Mouse (Mus musculus) left cerebral cortex, postnatal 14 days (tissue): ENCODE measurements around the gene Hdac9. TPM values are rescaled to one million over a fixed set of nuclear protein-coding genes. Genes with fewer than 3 reads are reported as not detected.

Experiments used
- DNase-seq, 2 experiments: peaks; one replicate each; pipeline ENCODE4 v3.0.0; 2021 to 2022; ENCODE audit warnings: low spot score in 2 of 2, mixed read lengths in 1 of 2
- intact Hi-C: fragments of 180-260 bp; cut with DNase I; formaldehyde crosslinking; loops from one replicate; pipeline ENCODE4 v1.15.1; 2025
- total RNA-seq, 2 experiments: library from RNA; stranded (reverse); gene quantifications; 2 replicates each; pipeline ENCODE4 v1.2.3; 2021

Gene Hdac9
- total RNA-seq, 2 experiments from 2014 or later: 58.3 to 62.2 TPM

DNA sequence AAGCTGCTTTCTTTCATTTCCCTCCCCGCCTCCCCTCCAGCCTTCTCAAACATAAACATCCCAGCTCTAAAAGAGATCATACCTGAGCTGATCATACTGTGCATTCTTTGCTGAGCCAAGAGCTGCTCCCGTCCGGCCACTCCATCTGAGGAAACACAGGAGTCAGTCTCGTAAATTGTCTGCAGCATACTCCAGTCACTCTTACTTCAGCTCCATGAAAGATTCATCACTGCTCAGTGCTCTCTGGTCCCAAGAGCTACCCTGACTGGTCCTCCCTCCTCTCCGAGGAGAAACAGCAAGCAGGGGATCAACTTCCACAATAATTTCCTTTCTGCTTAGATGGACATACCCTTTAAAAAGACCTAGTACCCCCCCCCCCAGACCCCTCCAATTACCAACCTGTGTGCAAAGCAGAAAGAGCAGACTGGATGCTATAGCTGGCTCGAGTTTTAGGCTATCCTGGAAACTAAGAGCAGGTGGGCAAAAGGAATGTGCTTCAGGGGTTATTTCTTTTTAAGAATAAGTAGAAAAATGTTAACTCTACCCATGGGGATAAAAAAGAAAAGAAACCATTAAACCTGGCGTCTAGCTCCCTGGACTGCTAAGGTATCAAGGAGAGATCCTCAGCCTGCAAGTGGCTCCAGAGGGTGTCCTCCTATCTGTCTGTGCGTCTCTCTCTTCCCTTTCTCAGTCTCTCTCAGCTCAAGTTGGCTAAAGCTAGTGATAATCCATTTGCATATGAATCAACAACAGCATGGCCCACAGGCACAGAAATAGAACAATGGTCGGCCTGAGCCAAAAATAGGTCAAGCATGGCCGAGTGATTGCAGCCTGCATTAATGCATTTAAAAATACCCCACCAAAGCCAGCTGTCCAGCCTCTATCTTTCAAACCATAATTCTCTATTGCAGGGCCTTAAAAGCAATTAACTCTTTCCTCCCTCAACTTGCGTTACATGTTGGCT, 388.4 kb downstream of the Hdac9 start:
- peak; percentile 61 to 63 for DNase-seq
- intact Hi-C loops: loop anchor here (2.0 kb wide), 1 partner anchor 30 kb away; no protein-coding TSS in a partner anchor

GRCm38 (mm10) chr12:34527761-34528160, 389.1 kb downstream of the Hdac9 start:
- DNase-seq: no peak
- intact Hi-C loops: loop anchor here (2.0 kb wide), 1 partner anchor 29 kb away; no protein-coding TSS in a partner anchor

DNA sequence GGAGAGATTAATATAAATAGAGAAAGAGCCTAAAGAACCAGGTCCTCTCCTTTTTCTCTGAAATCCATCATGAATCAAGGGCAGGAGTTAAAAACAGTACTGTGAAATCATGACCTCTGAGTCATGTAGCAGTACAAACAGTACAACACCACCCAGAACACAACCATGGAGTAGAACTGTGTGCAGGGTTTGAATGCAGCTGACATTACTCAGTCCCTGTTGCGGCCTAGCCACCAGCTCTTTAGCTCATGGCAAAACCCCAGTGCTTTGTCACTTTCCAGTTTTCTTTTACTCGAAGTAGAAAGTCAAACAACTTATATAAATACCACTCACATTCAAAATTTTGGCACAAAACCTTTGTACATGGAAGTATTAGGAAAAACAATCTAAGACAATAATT, 395.4 kb downstream of the Hdac9 start:
- intact Hi-C loops: no loop called here
- no peak for DNase-seq

GRCm38 (mm10) chr12:34516769-34517562, 399.9 kb downstream of the Hdac9 start:
- intact Hi-C loops: no loop called here
- no peak for DNase-seq

GRCm38 (mm10) chr12:34506345-34506744, 410.6 kb downstream of the Hdac9 start:
- DNase-seq: no peak

GRCm38 (mm10) chr12:34498751-34499626, 417.9 kb downstream of the Hdac9 start:
- intact Hi-C loops: loop anchor here (2.0 kb wide), 1 partner anchor 30 kb away; no protein-coding TSS in a partner anchor
- no peak for DNase-seq

More at GRCm38 (mm10) chr12:34506345-34506744, 410.6 kb downstream of the Hdac9 start:
- intact Hi-C loops: no loop called here

DNA sequence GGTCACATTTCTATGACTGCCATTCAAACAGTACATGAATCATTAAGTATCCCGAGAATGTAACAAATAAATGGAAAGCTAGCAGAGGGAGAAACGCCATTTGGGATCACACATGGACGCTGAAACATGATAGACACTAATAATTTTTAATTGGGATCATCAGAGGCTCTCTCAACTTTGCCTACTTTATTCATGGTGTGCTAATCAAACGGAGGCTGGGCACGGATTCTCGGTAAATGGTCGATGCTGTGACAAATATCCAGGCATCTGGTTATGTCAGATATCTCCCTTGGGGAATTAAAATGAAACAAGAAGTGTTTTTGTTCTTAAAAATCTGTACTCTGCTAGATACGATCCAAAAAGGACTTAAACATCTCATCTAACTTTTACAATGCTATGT, 418.6 kb downstream of the Hdac9 start:
- DNase-seq: no peak
- intact Hi-C loops: loop anchor here (2.0 kb wide), 1 partner anchor 30 kb away; no protein-coding TSS in a partner anchor

DNA sequence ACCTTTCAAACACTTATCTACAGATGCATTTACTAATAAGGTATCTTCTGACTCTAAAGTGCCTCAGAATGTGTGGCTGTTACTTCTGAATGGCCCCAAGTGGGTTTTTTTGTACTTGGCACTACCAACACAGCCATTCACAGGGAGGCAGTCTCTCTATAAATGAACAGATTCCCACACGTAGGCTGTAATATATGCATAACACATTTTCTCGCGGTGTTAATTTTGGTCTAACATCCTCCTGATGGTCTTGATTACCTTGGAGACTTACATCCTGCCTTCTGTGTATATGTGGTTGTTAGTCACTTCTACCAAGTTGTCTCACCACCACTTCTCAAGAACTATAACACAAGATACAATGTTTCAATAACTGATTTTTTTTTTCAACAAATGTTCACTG, 419.2 kb downstream of the Hdac9 start:
- intact Hi-C loops: loop anchor here (2.0 kb wide), 1 partner anchor 31 kb away; no protein-coding TSS in a partner anchor
- DNase-seq: peak; percentile 35 to 74

DNA sequence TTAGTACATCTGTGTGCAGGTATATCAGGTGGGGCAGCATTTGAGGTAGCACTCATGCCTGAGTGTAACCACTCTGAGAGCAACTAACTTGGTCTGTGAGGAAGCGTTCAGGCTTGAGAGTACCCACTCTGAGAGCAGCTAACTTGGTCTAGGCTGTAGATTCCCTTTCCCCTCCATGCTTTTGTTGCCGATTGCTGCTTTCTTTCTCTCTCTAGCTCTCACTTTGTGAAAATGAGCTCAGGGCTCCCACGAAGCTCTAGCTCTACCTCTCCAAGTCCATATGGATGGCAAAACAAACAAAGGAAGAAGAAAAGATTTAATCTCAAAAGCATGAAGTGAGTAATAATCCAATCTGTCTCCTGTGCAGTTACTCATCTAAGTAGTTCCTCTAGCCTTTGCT, 421.0 kb downstream of the Hdac9 start:
- intact Hi-C loops: no loop called here
- DNase-seq: peak in 1 of 2 experiments; percentile 18

DNA sequence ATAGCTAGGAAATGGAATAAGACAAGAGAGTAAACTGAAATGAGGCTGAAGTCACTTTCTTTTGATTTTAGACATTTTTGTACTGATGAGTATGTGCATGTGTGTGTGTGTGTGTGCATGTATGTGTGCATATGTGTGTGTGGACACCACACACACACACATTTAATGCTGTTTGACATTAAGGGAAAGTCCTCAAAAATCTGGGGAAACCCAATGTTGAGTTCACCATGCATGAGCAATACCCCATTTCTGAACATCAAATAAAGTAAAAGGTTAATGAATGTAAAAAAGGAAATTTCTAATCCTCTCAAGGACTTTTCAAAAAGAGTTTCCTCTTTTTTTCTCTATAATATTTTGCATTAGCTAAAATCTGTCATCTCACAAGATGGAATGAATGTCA, 427.3 kb downstream of the Hdac9 start:
- intact Hi-C loops: no loop called here
- DNase-seq: no peak

DNA sequence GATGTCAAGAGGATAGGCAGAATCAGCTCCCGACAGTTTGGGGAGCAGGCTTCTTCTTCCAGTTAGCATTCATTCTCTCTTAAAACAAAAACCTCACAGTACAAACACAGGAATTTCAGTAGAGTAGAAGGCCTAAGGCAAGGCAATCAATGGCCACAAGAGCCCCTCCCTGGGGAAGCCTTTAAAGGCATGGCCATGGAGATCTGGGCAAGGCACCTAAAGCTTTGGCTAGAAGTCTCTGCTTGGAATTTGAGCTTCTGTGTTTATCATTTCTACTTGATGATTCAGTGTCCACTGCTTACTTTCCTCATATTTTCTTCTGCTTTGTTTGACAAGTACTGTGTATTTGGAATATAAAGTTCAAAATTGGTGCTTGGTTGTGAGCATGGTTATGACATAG, 429.2 kb downstream of the Hdac9 start:
- DNase-seq: no peak
- intact Hi-C loops: no loop called here

DNA sequence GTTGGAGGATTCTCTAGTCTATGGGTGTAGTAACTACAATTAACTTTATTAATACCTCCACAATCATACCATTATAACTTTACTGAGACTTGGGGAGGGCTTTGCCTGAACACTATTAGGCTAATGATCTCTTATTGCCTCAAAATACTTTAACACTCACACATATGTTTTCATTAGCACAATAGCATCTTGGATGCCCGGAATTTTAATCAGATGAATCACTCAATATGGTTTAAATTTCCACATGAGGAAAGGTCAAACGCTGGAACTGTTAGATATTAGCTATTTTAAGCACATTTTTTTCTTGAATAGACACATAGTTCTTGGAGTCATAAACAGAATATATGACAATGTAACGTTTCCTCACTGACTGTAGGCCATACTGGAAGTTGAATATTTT, 429.9 kb downstream of the Hdac9 start:
- no peak for DNase-seq
- intact Hi-C loops: no loop called here

- DNase-seq: no peak
- intact Hi-C loops: no loop called here
Measured at GRCm38 (mm10) chr12:34486016-34486415, 430.9 kb downstream of the Hdac9 start.

GRCm38 (mm10) chr12:34481702-34482101, 435.2 kb downstream of the Hdac9 start:
- no peak for DNase-seq
- intact Hi-C loops: no loop called here

DNA sequence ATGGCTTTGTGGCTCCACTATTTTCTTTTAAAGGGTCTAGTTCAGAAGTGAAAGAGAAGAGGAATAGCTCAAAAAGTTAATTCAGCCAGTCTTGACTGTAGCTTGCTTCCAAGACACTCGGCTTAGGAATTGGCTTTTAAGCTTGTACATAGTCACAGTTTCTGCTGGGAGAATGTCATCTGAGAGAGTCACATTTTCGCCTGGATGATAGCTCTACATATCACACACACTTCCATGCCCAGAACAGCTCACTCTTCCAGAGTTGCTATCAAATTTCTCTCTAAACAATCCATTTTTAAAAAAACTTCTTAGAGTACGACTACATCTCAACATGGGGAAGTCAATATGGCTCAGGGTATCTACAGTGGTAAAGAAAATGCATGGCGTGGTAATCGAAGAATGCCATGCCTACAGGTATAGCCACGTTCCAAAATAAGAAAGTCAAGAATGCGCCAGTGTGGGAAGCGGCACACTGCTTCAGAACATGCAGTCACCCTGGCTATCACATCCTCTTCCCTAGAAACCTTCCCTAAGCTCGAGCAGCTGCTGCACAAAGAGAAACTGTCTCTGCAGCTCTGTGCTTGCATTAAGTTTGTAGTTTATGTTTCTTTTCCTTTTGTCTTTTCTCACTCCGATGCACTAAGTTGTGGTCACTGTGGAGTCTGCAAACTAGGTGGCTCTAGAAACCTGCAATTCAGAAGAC, 443.8 kb downstream of the Hdac9 start:
- intact Hi-C loops: no loop called here
- DNase-seq: peak in 1 of 2 experiments; percentile 15

- intact Hi-C loops: no loop called here
- DNase-seq: no peak
Measured at GRCm38 (mm10) chr12:34472542-34472941, 444.4 kb downstream of the Hdac9 start.

DNA sequence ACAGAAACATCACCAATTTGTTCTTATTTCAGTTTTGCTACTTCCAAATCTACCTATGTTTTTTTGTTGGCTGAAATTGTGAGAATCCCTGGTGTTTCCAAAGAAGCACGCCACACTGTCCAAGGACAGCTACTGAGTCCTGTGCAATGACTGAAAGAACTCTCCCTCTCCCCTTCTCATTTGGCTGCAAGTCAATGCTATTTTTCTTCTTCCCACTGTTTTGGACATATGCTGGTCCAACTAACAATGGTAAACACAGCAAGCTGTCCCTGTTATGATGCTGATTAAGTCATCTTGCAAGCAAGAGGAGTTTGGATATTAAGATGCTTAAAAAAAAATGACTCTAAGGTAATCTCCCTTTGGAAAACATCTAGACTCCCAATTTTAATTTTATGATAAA, 455.2 kb downstream of the Hdac9 start:
- intact Hi-C loops: no loop called here
- DNase-seq: no peak

- no peak for DNase-seq
- intact Hi-C loops: loop anchor here (5.0 kb wide), 1 partner anchor 200 kb away; no protein-coding TSS in a partner anchor
Measured at GRCm38 (mm10) chr12:34452643-34453042, 464.3 kb downstream of the Hdac9 start.
